Mouse (Mus musculus) ovary, postnatal 36 days (tissue): ENCODE results near the gene Ifnk.

Experiments used
- DNase-seq: peaks from one replicate; pipeline ENCODE4 v3.0.0; 2022; ENCODE audit warnings: low spot score, mixed read lengths

Gene Ifnk

GRCm38 (mm10) chr4:35138077-35138476 lies 13.8 kb upstream of the Ifnk start:
- DNase-seq: no peak

DNA sequence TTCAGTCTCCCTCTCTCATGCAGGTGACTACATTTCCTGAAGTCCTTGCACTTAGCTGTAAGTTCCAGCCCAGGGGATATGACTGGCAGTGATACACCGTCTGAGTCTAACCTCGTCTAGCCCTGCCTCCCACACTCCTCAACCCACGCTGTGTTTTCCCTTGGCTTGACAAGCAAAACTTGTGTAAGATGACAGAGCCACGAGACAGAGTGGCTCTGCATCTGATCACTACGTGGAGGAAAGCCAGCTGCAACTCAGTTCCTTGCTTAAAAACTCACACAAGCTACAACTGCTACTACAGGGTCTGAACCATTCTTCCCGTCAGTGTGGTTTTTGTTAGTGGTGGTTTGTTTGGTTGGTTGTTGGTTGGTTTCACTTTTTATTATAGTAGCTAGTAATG lies 11.5 kb upstream of the Ifnk start:
- DNase-seq: no peak

DNA sequence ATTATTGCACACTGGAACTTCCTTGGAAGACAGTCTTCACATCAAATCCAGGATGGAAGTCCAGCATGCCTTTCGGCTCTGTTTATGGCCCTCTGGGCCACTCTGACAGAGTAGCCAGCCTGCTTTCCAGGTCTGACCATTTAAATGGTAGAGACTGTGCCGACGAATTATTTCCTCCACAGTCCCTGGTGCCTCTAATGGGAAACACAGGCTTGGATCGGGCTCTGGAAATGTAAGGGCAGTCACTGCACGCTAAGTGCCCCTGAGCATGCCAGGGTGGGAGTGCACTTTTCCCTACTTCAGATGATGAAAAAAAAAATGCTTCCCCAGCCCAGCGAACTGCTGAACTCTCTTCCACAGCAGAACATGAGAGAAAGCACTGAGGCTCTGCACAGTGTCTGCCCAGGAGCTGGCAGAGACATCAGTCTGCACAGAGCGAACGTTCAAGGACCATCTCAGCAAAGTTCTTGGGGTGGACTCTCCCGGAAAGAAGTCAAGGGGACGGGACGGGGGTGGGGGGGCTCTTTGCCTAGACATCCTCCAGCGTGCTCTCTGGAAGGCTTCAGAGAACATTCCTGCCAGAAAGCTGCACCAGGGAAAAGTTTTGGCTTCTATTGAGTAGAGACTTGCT lies 8.3 kb upstream of the Ifnk start:
- DNase-seq: no peak

DNA sequence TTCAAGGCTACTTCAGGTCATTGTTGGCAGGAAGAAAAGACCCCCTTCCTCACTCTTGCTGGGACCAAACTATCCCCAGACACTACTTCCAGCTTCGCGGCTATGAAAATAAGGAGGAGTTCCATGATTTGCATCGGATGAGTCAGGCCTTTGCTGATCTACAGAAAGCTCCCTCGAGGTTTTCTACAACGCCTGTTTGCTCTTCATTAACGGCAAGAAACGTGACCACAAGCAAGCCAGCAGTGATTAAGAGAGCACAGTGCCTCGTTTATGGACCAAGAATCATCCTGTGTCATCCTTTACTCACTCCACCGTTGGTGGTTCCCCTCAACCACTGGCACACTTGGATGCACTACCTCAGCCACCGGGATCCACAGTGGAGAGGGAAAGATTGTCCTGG lies 6.1 kb upstream of the Ifnk start:
- DNase-seq: no peak

DNA sequence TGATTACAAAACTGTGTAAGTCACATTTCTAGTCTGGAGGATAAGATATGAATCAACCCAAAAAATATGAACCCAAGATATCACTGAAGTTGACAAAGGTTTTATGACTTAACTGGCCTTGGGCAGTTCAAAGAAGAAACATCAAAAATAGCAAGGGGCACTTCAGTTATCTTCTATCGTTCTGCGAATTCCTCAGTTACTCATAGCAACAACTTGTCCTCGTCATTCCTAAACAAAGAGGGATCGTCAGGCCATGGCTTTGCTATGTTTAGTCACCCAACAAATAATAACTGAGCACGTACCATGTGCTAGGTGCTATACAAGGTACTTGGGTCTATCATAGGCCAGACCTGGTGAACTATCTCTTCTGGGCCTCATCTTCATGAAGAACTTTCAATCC lies 5.3 kb upstream of the Ifnk start:
- no peak for DNase-seq

- no peak for DNase-seq
Measured at GRCm38 (mm10) chr4:35148326-35148725, 3.5 kb upstream of the Ifnk start.

GRCm38 (mm10) chr4:35150706-35151105 lies 1.1 kb upstream of the Ifnk start:
- DNase-seq: no peak

- DNase-seq: no peak
Measured at GRCm38 (mm10) chr4:35154051-35154450, 2.2 kb downstream of the Ifnk start.

- peak; percentile 51 for DNase-seq
Measured at GRCm38 (mm10) chr4:35155132-35155922, 3.5 kb downstream of the Ifnk start.

DNA sequence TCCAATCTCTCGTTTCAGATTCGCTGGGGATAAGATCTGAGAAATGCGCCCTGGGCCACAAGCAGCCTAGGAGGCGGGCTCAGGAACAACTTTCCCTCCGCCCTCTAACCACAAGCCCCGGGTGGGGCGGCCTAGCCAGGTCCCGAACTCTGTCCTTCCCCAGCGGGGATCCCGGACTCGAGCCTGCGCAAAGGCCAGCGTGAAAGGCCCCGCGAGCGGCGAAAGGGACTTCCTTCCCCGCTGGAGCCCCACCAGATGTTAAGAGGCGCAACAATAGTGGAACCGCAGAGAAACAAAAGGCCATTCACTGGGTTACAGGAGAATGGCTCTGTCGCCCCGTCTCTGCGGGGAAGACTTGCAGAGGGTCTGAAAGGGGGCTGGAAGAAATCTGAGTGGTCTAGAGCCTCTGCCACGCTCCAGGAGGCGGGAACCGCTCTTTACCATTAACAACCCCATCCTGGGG lies 4.3 kb downstream of the Ifnk start:
- DNase-seq: peak; percentile 68

- peak; percentile 88 for DNase-seq
Measured at GRCm38 (mm10) chr4:35156751-35157611, 5.1 kb downstream of the Ifnk start, which contains the start of gene Mob3b. Mob3b (minus strand) TSS chr4:35157484.

DNA sequence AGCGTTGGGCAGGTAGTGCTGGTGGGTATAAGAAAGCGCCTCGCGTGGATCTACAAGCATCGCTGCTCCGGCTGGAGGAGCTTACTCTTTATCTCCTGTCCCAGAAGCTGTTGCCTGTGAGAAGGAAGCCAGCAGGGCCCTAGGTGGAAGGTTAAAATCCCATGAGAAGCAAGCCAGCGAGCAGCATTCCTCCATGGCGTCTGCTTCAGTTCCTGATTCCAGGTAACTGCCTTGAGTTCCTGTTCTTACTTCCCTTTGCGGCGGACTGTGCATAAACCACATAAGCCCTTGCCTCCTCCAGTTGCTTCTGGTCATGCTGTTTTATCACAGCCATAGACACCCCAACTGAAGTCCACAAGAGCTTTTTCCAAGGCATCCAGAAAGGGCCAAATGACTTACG lies 6.0 kb downstream of the Ifnk start:
- DNase-seq: no peak

DNA sequence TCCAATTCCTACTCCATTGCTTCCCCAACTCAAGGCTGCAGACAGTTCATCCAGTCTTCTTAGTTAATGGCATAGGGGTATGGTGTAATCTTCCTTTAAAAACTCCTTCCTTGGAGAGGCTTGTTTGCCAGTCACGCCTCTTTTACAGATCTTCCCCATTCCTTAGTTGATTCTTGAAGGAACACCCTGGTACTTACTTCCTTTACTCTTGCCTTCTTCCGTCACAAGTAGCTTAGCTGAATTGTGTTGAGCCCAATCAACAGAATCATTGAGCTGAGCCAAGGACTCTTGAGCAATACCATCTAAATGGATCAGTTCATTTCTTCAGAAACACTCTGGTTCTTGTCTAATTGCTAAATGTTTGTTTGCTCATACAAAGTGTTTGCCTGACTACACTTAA lies 13.4 kb downstream of the Ifnk start:
- no peak for DNase-seq

DNA sequence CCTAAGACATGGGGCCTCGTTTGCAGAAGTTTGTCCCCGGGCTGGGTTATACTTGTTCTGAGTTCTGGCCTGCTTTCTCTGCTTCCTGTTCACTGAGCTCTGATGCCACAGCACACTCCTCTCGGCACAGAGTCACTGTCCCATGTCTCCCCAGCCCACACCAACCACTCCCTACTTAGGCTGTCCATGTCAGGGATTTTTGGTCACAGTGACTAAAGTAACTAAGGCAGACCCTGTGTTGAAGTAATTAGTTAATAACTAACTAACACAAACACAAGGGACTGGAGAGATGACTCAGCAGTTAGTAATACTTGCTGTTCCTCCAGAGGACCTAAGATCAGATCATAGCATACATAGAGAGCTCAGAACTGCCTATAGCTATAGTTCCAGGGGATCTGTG lies 14.1 kb downstream of the Ifnk start:
- no peak for DNase-seq

- DNase-seq: no peak
Measured at GRCm38 (mm10) chr4:35167855-35168254, 16.0 kb downstream of the Ifnk start.

DNA sequence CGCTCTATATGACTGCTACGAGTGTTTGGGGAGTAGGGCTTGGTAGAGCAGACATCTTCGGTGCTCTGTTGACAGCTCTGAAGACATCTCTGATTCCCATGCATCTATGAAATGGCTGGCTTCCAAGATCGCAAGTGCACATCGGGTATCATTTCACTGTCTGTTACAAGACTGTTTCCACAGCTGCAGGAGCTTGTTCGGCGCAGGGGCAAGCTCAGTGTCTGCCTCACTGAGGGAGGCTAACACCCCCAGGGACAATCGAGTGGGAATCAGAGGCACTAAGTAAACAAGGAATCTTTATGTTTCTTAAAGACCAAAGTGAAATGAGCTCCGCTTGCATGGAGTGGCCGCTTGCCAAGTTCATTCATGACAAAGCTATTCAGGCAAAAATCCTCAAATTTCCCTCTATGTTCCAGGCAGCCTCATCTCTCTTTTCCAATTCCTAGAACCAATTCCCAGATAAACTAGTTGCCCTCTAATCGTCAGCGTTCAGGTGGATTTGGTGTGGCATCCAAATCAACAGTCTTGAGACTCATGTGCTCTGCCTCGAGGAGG lies 17.8 kb downstream of the Ifnk start:
- DNase-seq: no peak

- DNase-seq: no peak
Measured at GRCm38 (mm10) chr4:35172471-35172870, 20.6 kb downstream of the Ifnk start.

GRCm38 (mm10) chr4:35173551-35173950 lies 21.7 kb downstream of the Ifnk start:
- DNase-seq: no peak

GRCm38 (mm10) chr4:35175566-35175965 lies 23.7 kb downstream of the Ifnk start:
- DNase-seq: no peak

DNA sequence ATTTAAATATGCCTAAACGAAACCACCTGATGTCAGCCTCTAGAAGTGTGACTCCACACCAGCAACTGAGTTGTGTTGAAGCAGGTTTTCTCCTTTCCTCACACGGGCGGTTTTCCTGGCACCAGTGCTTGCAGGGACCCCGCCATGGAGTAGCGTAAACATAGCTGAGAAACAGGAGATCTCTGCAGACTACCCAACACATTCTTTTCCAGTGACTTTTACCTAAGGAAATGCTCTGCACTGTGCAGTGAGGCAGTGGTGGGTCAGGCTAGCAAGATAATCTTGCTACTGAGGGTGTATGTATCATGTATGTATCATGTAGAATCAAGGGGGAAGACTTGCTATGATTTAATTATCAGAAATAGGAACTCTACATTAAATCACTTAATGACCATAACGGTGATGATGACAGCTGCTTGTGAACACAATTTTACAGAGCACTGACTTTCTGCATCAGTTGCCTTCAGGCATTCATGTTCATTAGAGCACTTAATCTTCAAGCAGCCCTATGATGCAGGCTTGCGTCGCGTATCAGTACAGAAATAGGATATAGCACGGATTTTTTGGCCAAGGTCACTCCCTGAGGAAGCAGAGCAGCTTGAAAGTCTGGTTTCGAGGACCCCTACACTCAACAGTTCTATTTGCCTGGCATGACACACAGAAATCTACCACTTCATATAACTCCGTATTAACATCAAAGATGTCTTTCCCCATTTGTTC lies 26.2 kb downstream of the Ifnk start:
- no peak for DNase-seq

DNA sequence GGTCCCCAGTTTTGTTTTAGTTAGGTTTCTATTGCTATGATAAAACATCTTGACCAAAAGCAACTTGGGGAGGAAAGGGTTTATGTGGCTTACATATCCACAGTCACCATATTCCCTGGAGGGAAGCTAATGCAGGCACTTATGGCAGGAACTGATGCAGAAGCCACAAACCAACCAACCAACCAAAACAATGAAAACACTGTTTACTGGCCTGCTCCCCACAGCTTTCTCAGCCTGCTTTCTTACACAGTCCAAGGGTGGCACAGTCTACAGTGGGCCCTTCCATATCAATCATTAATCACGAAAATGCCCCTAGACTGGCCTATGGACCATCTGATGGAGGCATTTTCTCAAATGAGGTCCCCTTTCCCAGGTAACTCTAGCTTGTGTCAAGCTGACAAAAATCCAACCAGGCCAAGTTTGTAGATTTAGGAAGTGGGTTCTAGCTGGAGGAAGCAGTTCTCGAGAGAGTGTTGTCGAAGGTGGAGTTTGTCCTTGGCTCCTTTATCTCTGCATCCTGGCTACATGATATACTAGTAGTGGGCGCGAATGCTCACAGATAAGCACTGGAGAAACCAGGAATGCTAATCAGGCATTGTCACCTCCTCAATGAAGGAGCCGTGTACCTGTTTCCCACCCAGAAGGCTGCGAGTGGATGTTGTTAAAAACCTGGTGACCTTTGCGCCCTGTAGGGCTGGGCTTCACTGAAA lies 35.9 kb downstream of the Ifnk start:
- no peak for DNase-seq
